Mouse (Mus musculus) forebrain, embryonic 13.5 days (tissue): ENCODE data around the gene Rgs5. TPM values are rescaled to one million over a fixed set of nuclear protein-coding genes. Genes with fewer than 3 reads are reported as not detected.

Experiments used
- ATAC-seq: fragments of 200-750 bp; cut with Nextera tagmentation; 2 replicates; pipeline ENCODE4 v1.8.0; 2017
- H3K27ac ChIP-seq: fragments of 300-500 bp; sonication (generic); 2 replicates; pipeline ENCODE4 v1.5.1; 2015; ENCODE audit warnings: inconsistent platforms, mild to moderate bottlenecking, moderate library complexity
- H3K27me3 ChIP-seq: fragments of 300-500 bp; sonication (generic); 2 replicates; pipeline ENCODE4 v1.6.1; 2015; ENCODE audit warnings: mild to moderate bottlenecking, inconsistent platforms
- H3K36me3 ChIP-seq: fragments of 300-500 bp; sonication (generic); 2 replicates; pipeline ENCODE4 v1.6.1; 2015; ENCODE audit warnings: mild to moderate bottlenecking, inconsistent platforms; ENCODE audit not compliant: poor library complexity, severe bottlenecking
- H3K4me1 ChIP-seq: fragments of 300-500 bp; sonication (generic); 2 replicates; pipeline ENCODE4 v1.6.1; 2015; ENCODE audit warnings: inconsistent platforms
- H3K4me2 ChIP-seq: fragments of 300-500 bp; sonication (generic); 2 replicates; pipeline ENCODE4 v1.6.1; 2015; ENCODE audit warnings: inconsistent platforms, mild to moderate bottlenecking, moderate library complexity
- H3K4me3 ChIP-seq: fragments of 300-500 bp; sonication (generic); 2 replicates; pipeline ENCODE4 v1.5.1; 2015; ENCODE audit warnings: mild to moderate bottlenecking, inconsistent platforms
- H3K9ac ChIP-seq: fragments of 300-500 bp; sonication (generic); 2 replicates; pipeline ENCODE4 v1.6.1; 2015; ENCODE audit warnings: mild to moderate bottlenecking, inconsistent platforms
- H3K9me3 ChIP-seq: fragments of 300-500 bp; sonication (generic); replicated peaks from 2 replicates; pipeline ENCODE4 v1.6.1; 2016; ENCODE audit warnings: inconsistent platforms
- WGBS: fragments of 180-500 bp; shearing (Covaris S2); methylation state at CpG from one replicate; pipeline ENCODE4 v1.1.7; 2015; 5-methylcytosine and 5-hydroxymethylcytosine counted together
- polyA plus RNA-seq: library from polyadenylated mRNA; unstranded; fragments of >200 nt; fragmentation: Nextera tagmentation; extraction: Ambion mirVana; gene quantifications from 2 replicates; pipeline ENCODE4 v1.2.1, GENCODE M21; 2015

The Rgs5 gene
- polyA plus RNA-seq, 1 experiment from 2014 or later, result 10.0 TPM

DNA sequence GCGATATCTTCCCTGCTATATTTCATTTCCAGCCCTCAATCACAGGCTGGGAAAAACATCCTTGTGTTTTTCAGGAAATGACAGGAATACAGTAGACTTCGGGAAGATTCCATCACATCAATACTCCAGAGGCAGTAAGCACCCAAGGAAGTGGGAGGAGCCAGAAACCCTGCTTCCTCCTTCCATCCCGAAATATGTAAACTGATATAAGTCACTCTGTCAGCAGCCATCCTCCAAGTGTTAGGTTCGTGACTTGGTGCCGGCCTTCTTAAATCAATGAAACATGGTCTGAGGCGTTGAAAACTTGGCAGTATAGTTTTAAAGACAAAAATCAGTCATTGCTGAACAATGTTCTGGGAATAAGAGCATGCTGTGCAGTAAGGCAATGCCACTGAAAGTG lies 80.8 kb downstream of the Rgs5 start:
- Histone ChIP-seq H3K4me2 (no peak overlapping the region), H3K36me3 (no peaks in the 10 kb centered on the region), H3K27me3 (no peaks in the 10 kb centered on the region), H3K27ac (no peak overlapping the region), H3K9me3 (no peaks in the 10 kb centered on the region), H3K9ac (no peak overlapping the region), H3K4me3 (no peak overlapping the region), H3K4me1 (no peaks in the 10 kb centered on the region)
- 90% methylated on average over 6 of the region's 6 CpGs for WGBS
- ATAC-seq, result no peak

DNA sequence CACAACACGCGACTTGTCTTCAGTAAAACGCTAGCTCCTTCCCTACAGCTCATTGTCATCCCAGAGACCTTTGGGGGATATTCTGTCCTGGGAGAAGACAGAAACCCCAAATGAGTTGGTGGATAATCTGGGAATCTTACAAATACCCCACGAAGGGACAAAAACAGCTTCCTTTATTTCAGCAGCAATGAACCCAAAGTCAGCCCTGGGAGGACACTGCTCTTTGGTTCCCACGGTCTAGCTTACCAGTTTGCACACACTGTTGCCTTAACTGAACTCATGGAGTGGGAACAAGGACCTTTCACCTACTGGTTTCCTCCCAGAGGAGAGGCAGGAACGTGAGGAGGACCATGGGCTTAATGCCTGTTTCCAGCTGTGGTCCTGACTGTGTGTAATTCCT lies 81.9 kb downstream of the Rgs5 start:
- Histone ChIP-seq H3K4me1 (no peaks in the 10 kb centered on the region), H3K36me3 (no peaks in the 10 kb centered on the region), H3K4me2 (no peak overlapping the region), H3K9me3 (no peaks in the 10 kb centered on the region), H3K4me3 (no peak overlapping the region), H3K27me3 (no peaks in the 10 kb centered on the region), H3K9ac (no peak overlapping the region), H3K27ac (no peak overlapping the region)
- ATAC-seq, result no peak
- WGBS, result 90% methylated on average over 6 of the region's 6 CpGs

DNA sequence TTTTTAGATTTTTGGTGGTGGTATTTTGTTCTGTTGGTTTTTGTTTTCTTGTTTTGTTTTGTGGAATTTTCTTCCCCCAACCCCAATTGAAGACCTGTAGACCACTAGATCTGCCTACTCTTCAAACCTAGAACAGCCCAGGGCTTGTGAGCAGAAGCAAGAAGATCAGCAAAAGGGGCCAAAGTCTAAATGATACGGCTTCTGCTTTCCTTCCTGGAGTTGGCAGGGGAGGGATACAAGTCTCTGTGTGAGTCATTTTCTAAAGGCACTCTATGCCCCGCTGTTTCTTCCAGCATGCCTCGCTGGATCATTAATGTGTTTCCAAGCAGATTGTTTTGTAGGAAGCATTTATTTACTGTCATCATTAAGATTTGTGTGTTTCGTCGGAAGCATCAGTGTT lies 85.8 kb downstream of the Rgs5 start:
- Histone ChIP-seq H3K27ac (no peak overlapping the region), H3K27me3 (no peaks in the 10 kb centered on the region), H3K4me3 (no peak overlapping the region), H3K4me1 (no peaks in the 10 kb centered on the region), H3K36me3 (no peaks in the 10 kb centered on the region), H3K9ac (no peak overlapping the region), H3K9me3 (no peaks in the 10 kb centered on the region), H3K4me2 (no peak overlapping the region)
- no peak for ATAC-seq
- WGBS, result 92% methylated on average over 5 of the region's 5 CpGs

Other genes with a start within 250 kb of the Rgs5 start
- gene Nuf2, start 124.0 kb upstream of the Rgs5 start, polyA plus RNA-seq, result 64.6 and 66.7 TPM in 2 replicates
- gene Rgs4, start 92.1 kb downstream of the Rgs5 start, polyA plus RNA-seq, result 18.2 and 29.7 TPM in 2 replicates